Mouse (Mus musculus) A20 (cell line): ENCODE data around the gene Klhl36.

Source experiments
- DNase-seq: peaks from one replicate; pipeline ENCODE4 v3.0.0-alpha.2; 2011; ENCODE audit warnings: low read depth, low spot score

Klhl36 gene

GRCm38 (mm10) chr8:119861706-119862389, at the start of gene Klhl36:
TSS of gene Klhl36 (plus strand) at chr8:119862266.
- DNase-seq = peak; percentile 95

- DNase-seq = peak; percentile 80
Observed at GRCm38 (mm10) chr8:119812650-119813431, 49.2 kb upstream of the Klhl36 start.

- no peak for DNase-seq
Observed at GRCm38 (mm10) chr8:119816219-119816618, 45.8 kb upstream of the Klhl36 start.

GRCm38 (mm10) chr8:119817446-119817845, 44.6 kb upstream of the Klhl36 start:
- no peak for DNase-seq

- DNase-seq = no peak
Observed at GRCm38 (mm10) chr8:119819316-119819715, 42.8 kb upstream of the Klhl36 start.

- no peak for DNase-seq
Observed at GRCm38 (mm10) chr8:119819976-119820375, 42.1 kb upstream of the Klhl36 start.

- DNase-seq = no peak
Observed at GRCm38 (mm10) chr8:119821691-119822090, 40.4 kb upstream of the Klhl36 start.

GRCm38 (mm10) chr8:119823278-119823677, 38.8 kb upstream of the Klhl36 start:
- DNase-seq = no peak

GRCm38 (mm10) chr8:119824100-119824499, 38.0 kb upstream of the Klhl36 start:
- no peak for DNase-seq

- DNase-seq = no peak
Observed at GRCm38 (mm10) chr8:119824809-119825273, 37.2 kb upstream of the Klhl36 start.

- no peak for DNase-seq
Observed at GRCm38 (mm10) chr8:119825950-119826730, 35.9 kb upstream of the Klhl36 start.

- DNase-seq = no peak
Observed at GRCm38 (mm10) chr8:119826982-119827381, 35.1 kb upstream of the Klhl36 start.

- no peak for DNase-seq
Observed at GRCm38 (mm10) chr8:119827721-119828153, 34.3 kb upstream of the Klhl36 start.

GRCm38 (mm10) chr8:119829015-119829414, 33.1 kb upstream of the Klhl36 start:
- DNase-seq = no peak

GRCm38 (mm10) chr8:119829420-119829819, 32.6 kb upstream of the Klhl36 start:
- no peak for DNase-seq

GRCm38 (mm10) chr8:119829870-119830580, 32.0 kb upstream of the Klhl36 start:
- no peak for DNase-seq

- DNase-seq = no peak
Observed at GRCm38 (mm10) chr8:119830589-119830988, 31.5 kb upstream of the Klhl36 start.

- peak; percentile 30 for DNase-seq
Observed at GRCm38 (mm10) chr8:119831336-119831995, 30.6 kb upstream of the Klhl36 start.

GRCm38 (mm10) chr8:119832101-119832617, 29.9 kb upstream of the Klhl36 start:
- DNase-seq = no peak

GRCm38 (mm10) chr8:119832931-119833330, 29.1 kb upstream of the Klhl36 start:
- DNase-seq = no peak

- no peak for DNase-seq
Observed at GRCm38 (mm10) chr8:119834676-119835075, 27.4 kb upstream of the Klhl36 start.
